Mouse (Mus musculus) lung, adult 2 months (tissue): ENCODE results near the gene Capn2.

Experiments used
- CTCF ChIP-seq: fragments of 200-500 bp; IDR thresholded peaks from 2 replicates; pipeline ENCODE4 v1.5.1; 2011; ENCODE audit warnings: mild to moderate bottlenecking, low read length, control low read depth; ENCODE audit not compliant: insufficient read depth
- POLR2A ChIP-seq: fragments of 200-500 bp; IDR thresholded peaks from 2 replicates; pipeline ENCODE4 v1.6.1; 2011; ENCODE audit warnings: low read depth, mild to moderate bottlenecking, control low read depth, low read length, borderline replicate concordance; ENCODE audit errors: extremely low read depth

DNA sequence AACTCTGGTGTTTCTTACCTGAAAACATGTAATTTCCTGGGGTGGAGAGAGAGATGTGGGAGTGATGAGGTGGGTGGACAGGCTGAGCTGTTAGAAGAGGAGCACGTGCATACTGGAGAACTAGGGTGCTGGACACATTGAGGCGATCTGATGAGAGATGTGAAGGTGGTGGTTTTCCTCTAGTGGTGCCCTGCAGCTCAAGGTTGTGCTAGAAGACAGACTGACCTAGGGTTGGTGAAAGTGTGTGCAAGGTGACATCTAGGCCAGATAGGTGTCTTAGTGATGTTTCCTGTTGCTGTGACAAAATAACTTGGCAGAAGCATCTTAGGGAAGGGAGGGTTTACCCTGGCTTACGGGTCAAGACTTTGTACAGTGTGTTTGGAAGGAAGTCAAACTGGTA is 85.3 kb downstream of the Capn2 start:
- TF ChIP-seq CTCF (no peak), POLR2A (no peak)
